Mouse (Mus musculus) G1E (cell line): ENCODE results near the gene Mid2. TPM values are rescaled to one million over a fixed set of nuclear protein-coding genes. Genes with fewer than 3 reads are reported as not detected.

Experiments
- ATAC-seq: 2 replicates; pipeline ENCODE4 v1.8.0; 2016; ENCODE audit warnings: mild to moderate bottlenecking; ENCODE audit not compliant: insufficient number of reproducible peaks, poor library complexity, low FRiP score, severe bottlenecking; ENCODE audit errors: extremely low read depth
- DNase-seq: peaks from one replicate; pipeline ENCODE4 v3.0.0; 2012; ENCODE audit warnings: low spot score
- H3K27me3 ChIP-seq: 2 replicates; pipeline ENCODE4 v1.6.1; 2012; ENCODE audit warnings: mild to moderate bottlenecking, low read length, inconsistent platforms; ENCODE audit not compliant: insufficient read depth
- H3K36me3 ChIP-seq: replicated peaks from 2 replicates; pipeline ENCODE3; 2012; ENCODE audit warnings: mild to moderate bottlenecking, inconsistent platforms
- H3K4me1 ChIP-seq: 2 replicates; pipeline ENCODE4 v1.6.1; 2012; ENCODE audit warnings: low read depth, low read length, inconsistent platforms, mixed read lengths; ENCODE audit not compliant: insufficient read depth
- H3K4me3 ChIP-seq: 2 replicates; pipeline ENCODE4 v1.5.1; 2012; ENCODE audit warnings: low read depth, mild to moderate bottlenecking, inconsistent platforms, low read length, moderate library complexity, mixed read lengths
- H3K9me3 ChIP-seq: replicated peaks from 2 replicates; pipeline ENCODE4 v1.6.1; 2012; ENCODE audit warnings: inconsistent platforms
- CTCF ChIP-seq: IDR thresholded peaks from 2 replicates; pipeline ENCODE4 v1.5.1; 2012; ENCODE audit warnings: low read depth, low read length, inconsistent platforms, mixed read lengths
- GATA1 ChIP-seq: IDR thresholded peaks from 2 replicates; pipeline ENCODE4 v1.6.1; 2012; ENCODE audit warnings: borderline replicate concordance, low read length, inconsistent platforms, mixed read lengths
- GATA2 ChIP-seq: IDR thresholded peaks from 2 replicates; pipeline ENCODE4 v1.6.1; 2012; ENCODE audit warnings: low read depth, low read length, inconsistent platforms, borderline replicate concordance
- POLR2AphosphoS5 ChIP-seq: IDR thresholded peaks from 2 replicates; pipeline ENCODE4 v1.6.1; 2012; ENCODE audit warnings: low read depth, low read length, inconsistent platforms; ENCODE audit not compliant: insufficient replicate concordance
- TAL1 ChIP-seq: conservative IDR thresholded peaks from 2 replicates; pipeline ENCODE4 v1.6.1; 2012; ENCODE audit warnings: low read depth, low read length, inconsistent platforms, mixed read lengths
- polyA plus RNA-seq: library from polyadenylated mRNA; stranded (reverse); fragments of >175 nt; gene quantifications from 2 replicates; pipeline ENCODE4 v1.2.3, GENCODE M21; 2012
- total RNA-seq, 2 experiments: library from RNA; stranded (forward) in 1 of 2; stranded (reverse) in 1 of 2; fragments of 200-1000 nt in 1 of 2; fragments of >200 nt in 1 of 2; fragmentation: Nextera tagmentation in 1 of 2; gene quantifications; 2 replicates each; pipeline ENCODE4 v1.2.3; 2014 to 2017

Mid2 gene
- total and polyA plus RNA-seq, 3 experiments = 0.11 TPM; not detected in 2

GRCm38 (mm10) chrX:140738986-140739385, 74.6 kb downstream of the Mid2 start:
- no peaks in the 10 kb centered on the region for H3K27me3 ChIP-seq
- no peaks in the 10 kb centered on the region for H3K36me3 ChIP-seq
- no peaks in the 10 kb centered on the region for H3K4me1 ChIP-seq
- no peaks in the 10 kb centered on the region for H3K9me3 ChIP-seq
- H3K4me3 ChIP-seq = no peak overlapping the region
- TF ChIP-seq POLR2AphosphoS5 = no peak
- TF ChIP-seq GATA1 = no peak
- TF ChIP-seq CTCF = no peak
- TF ChIP-seq TAL1 = no peak
- TF ChIP-seq GATA2 = no peak
- ATAC-seq (no peak), DNase-seq (no peak)

GRCm38 (mm10) chrX:140743213-140743612, 78.8 kb downstream of the Mid2 start:
- Histone ChIP-seq H3K27me3 (no peaks in the 10 kb centered on the region), H3K36me3 (no peaks in the 10 kb centered on the region), H3K4me3 (no peak overlapping the region), H3K9me3 (no peaks in the 10 kb centered on the region), H3K4me1 (no peaks in the 10 kb centered on the region)
- DNase-seq (no peak), ATAC-seq (no peak)
- TF ChIP-seq CTCF = no peak
- TF ChIP-seq TAL1 = no peak
- no peak for TF ChIP-seq GATA2
- no peak for TF ChIP-seq POLR2AphosphoS5
- TF ChIP-seq GATA1 = no peak

GRCm38 (mm10) chrX:140769794-140770193, 105.4 kb downstream of the Mid2 start:
- Histone ChIP-seq H3K27me3 (no peaks in the 10 kb centered on the region), H3K4me1 (no peaks in the 10 kb centered on the region), H3K36me3 (no peaks in the 10 kb centered on the region), H3K4me3 (no peak overlapping the region), H3K9me3 (no peaks in the 10 kb centered on the region)
- DNase-seq (no peak), ATAC-seq (no peak)
- TF ChIP-seq CTCF (no peak), TAL1 (no peak), GATA1 (no peak), POLR2AphosphoS5 (no peak), GATA2 (no peak)

- no peak for DNase-seq
- Histone ChIP-seq H3K4me1 (no peaks in the 10 kb centered on the region), H3K36me3 (no peaks in the 10 kb centered on the region), H3K27me3 (no peaks in the 10 kb centered on the region), H3K9me3 (no peaks in the 10 kb centered on the region), H3K4me3 (no peak overlapping the region)
- TF ChIP-seq POLR2AphosphoS5 = no peak
- no peak for TF ChIP-seq GATA2
- no peak for TF ChIP-seq CTCF
- no peak for TF ChIP-seq GATA1
- no peak for TF ChIP-seq TAL1
- ATAC-seq = no peak
Measured at GRCm38 (mm10) chrX:140805340-140805739, 140.9 kb downstream of the Mid2 start.

GRCm38 (mm10) chrX:140813312-140814006, 149.1 kb downstream of the Mid2 start, which contains the start of gene Tex13b:
TSS of gene Tex13b (minus strand) at chrX:140813433.
- Histone ChIP-seq H3K4me1 (no peaks in the 10 kb centered on the region), H3K27me3 (no peaks in the 10 kb centered on the region), H3K4me3 (no peak within 1 kb of the TSS), H3K9me3 (no peaks in the 10 kb centered on the region), H3K36me3 (no peaks in the 10 kb centered on the region)
- no peak for ATAC-seq
- DNase-seq = no peak
- no peak for TF ChIP-seq GATA2
- no peak for TF ChIP-seq POLR2AphosphoS5
- no peak for TF ChIP-seq GATA1
- no peak for TF ChIP-seq TAL1
- no peak for TF ChIP-seq CTCF

Other genes with a start within 250 kb of the Mid2 start
- 67.7 and 73.7 TPM in 2 replicates for gene Prps1, start 208.0 kb upstream of the Mid2 start, total RNA-seq (2014; fragmentation: Nextera tagmentation)
- 32.9 and 47.7 TPM in 2 replicates for gene Prps1, start 208.0 kb upstream of the Mid2 start, total RNA-seq (2017)
- 3.5 and 6.1 TPM in 2 replicates for gene Prps1, start 208.0 kb upstream of the Mid2 start, polyA plus RNA-seq
- 86.0 and 93.8 TPM in 2 replicates for gene Tsc22d3, start 63.9 kb upstream of the Mid2 start, total RNA-seq (2014; fragmentation: Nextera tagmentation)
- 44.5 and 44.9 TPM in 2 replicates for gene Tsc22d3, start 63.9 kb upstream of the Mid2 start, total RNA-seq (2017)
- 31.0 and 52.5 TPM in 2 replicates for gene Tsc22d3, start 63.9 kb upstream of the Mid2 start, polyA plus RNA-seq
- gene Tex13b, start 148.8 kb downstream of the Mid2 start, total RNA-seq (2014; fragmentation: Nextera tagmentation) = not detected in 2 replicates
- gene Tex13b, start 148.8 kb downstream of the Mid2 start, total RNA-seq (2017) = not detected in 2 replicates
- gene Tex13b, start 148.8 kb downstream of the Mid2 start, polyA plus RNA-seq = not detected in 2 replicates
- not detected in 2 replicates for gene Vsig1, start 243.0 kb downstream of the Mid2 start, total RNA-seq (2014; fragmentation: Nextera tagmentation)
- gene Vsig1, start 243.0 kb downstream of the Mid2 start, total RNA-seq (2017) = not detected in 2 replicates
- not detected in 2 replicates for gene Vsig1, start 243.0 kb downstream of the Mid2 start, polyA plus RNA-seq